Mouse (Mus musculus): ENCODE results near the gene Gsta3. TPM values are rescaled to one million over a fixed set of nuclear protein-coding genes. Genes with fewer than 3 reads are reported as not detected.

The Gsta3 gene
- polyA plus RNA-seq (2012; ENCODE audit: low replicate concordance) = 0.16 TPM in 1 of 2 replicates, not detected in the other

DNA sequence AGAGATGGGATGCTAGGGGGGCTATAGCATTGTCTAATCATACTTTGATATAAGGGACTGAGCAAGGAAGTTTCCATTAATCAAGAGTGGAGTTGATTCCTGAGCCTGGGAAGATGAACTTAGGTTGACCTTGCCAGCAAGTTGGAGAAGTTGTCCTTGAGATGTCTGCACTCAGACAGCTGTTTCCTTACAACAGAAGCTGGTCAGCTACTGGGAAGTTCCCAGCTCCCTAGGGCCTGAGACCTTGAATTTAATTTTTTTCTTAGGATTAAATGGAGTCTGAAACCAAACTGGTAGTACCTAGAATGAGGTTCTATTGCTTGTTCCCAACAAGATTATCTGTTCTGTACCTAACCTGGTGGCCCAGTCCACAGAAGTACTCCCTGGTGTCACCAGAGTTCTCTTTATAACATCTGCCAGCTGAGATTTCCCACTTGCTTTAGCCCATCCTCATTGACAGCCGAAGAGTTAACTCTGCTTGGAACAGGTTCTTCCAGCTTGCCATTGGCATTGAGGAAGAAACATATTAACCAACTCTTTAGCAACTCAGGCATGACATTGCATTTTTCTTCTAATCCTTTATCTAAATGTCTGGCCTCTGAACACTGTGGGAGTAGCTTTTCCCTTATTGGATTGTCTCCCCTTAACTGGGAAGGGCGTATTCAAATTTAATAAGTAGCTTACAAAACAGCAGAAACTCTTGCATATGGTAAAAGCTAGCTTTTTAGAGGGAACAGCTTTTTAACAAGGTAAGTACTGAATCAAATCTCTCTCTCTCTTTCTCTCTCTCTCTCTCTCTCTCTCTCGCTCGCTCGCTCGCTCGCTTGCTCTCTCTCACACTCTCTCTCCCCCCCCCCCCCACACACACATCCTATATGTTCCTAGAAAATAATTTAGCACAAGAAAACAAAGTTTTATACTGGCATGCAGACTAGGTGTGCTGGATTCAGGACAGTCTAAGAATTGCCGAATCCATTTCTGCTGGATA is at the start of gene Gsta3:
Gene Gsta3 (plus strand): TSS at position 679 of the 988 bp plus-strand sequence.

DNA sequence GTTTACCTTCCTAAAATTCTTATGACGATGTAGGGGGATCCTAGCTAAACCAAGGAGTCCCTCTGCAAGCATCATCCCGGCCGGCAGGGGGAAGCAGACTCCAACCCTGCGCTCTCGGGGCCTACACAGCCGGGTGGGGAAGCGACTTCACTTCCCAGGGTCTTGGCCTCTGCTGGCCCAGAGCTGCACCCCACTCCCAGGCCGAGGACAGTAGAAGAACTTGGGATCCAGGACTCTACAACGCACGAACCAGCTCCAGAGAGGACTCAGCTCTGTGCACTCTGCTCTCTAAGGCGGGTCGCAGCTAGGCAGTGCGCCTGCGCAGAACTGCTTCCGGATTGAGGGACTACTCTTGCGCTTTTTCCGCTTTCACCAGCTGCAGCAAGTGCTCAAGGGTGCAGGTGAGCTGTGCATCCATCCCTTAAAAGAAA is 21.9 kb upstream of the Gsta3 start, which contains the start of gene Tmem14a:
Gene Tmem14a (plus strand): TSS at position 87 of the 431 bp plus-strand sequence.

Other genes starting within 250 kb of the Gsta3 start
- 0.28 and 0.94 TPM in 2 replicates for gene Tram2, start 161.4 kb upstream of the Gsta3 start, polyA plus RNA-seq (2012; ENCODE audit: low replicate concordance)
- 0.41 TPM in 1 of 2 replicates, not detected in the other for gene Tmem14a, start 22.0 kb upstream of the Gsta3 start, polyA plus RNA-seq (2012; ENCODE audit: low replicate concordance)
- gene Khdc1a, start 109.1 kb downstream of the Gsta3 start, polyA plus RNA-seq (2012; ENCODE audit: low replicate concordance) = not detected in 2 replicates
- not detected in 2 replicates for gene Khdc1c, start 127.7 kb downstream of the Gsta3 start, polyA plus RNA-seq (2012; ENCODE audit: low replicate concordance)
- gene Khdc1b, start 143.0 kb downstream of the Gsta3 start, polyA plus RNA-seq (2012; ENCODE audit: low replicate concordance) = not detected in 2 replicates